Mouse (Mus musculus): ENCODE measurements at regions not wholly inside any gene's neighbourhood (a gene's known extent, or its start where the extent isn't known, plus 50 kb on each side); places are given as distances from the start of the nearest gene placed in this dataset.
A peak's percentile ranks its signal among the peaks of the same experiment; 100 is the strongest.

GRCm38 (mm10) chr9:120847649-120848048 is 81.4 kb upstream of the Ctnnb1 start:
- no peak for TF ChIP-seq CTCF (IDR thresholded peaks at IDR 0.05; ENCODE audit: low read depth)
- H3K27ac ChIP-seq (ENCODE audit: low read depth), result no peak overlapping the region
- H3K9ac ChIP-seq, result no peak overlapping the region
- 69% methylated on average over 5 of the region's 5 CpGs for WGBS
- no peak overlapping the region for H3K4me3 ChIP-seq (ENCODE audit: low read depth, low read length)
- no peaks in the 10 kb centered on the region for H3K4me1 ChIP-seq (ENCODE audit: insufficient read depth)
- no peaks in the 10 kb centered on the region for H3K36me3 ChIP-seq (ENCODE audit: insufficient read depth)
- H3K27me3 ChIP-seq (ENCODE audit: insufficient read depth, low read length), result no peaks in the 10 kb centered on the region
- H3K9me3 ChIP-seq (ENCODE audit: low read depth, low read length), result no peaks in the 10 kb centered on the region
- no peak for DNase-seq
- no peak overlapping the region for H3K4me2 ChIP-seq
- no peak for ATAC-seq (ENCODE audit: insufficient read depth)

- no peak for DNase-seq
- H3K27me3 ChIP-seq (ENCODE audit: insufficient read depth, low read length), result no peaks in the 10 kb centered on the region
- H3K9me3 ChIP-seq (ENCODE audit: low read depth, low read length), result no peaks in the 10 kb centered on the region
- no peak overlapping the region for H3K9ac ChIP-seq
- no peaks in the 10 kb centered on the region; the same call in 1 of the 2 replicates for H3K4me1 ChIP-seq (ENCODE audit: insufficient read depth)
- no peak overlapping the region for H3K4me3 ChIP-seq (ENCODE audit: low read depth, low read length)
- H3K4me2 ChIP-seq, result no peak overlapping the region
- 64% methylated on average over 2 of the region's 2 CpGs for WGBS
- no peaks in the 10 kb centered on the region for H3K36me3 ChIP-seq (ENCODE audit: insufficient read depth)
- ATAC-seq (ENCODE audit: insufficient read depth), result no peak
- no peak overlapping the region for H3K27ac ChIP-seq (ENCODE audit: low read depth)
- no peak for TF ChIP-seq CTCF (IDR thresholded peaks at IDR 0.05; ENCODE audit: low read depth)
Measured at GRCm38 (mm10) chr9:120848962-120849361, 80.1 kb upstream of the Ctnnb1 start.

GRCm38 (mm10) chr9:120850092-120850491 is 78.9 kb upstream of the Ctnnb1 start:
- Histone ChIP-seq H3K4me2 (no peak overlapping the region), H3K27ac (ENCODE audit: low read depth) (no peak overlapping the region), H3K9me3 (ENCODE audit: low read depth, low read length) (no peaks in the 10 kb centered on the region), H3K36me3 (ENCODE audit: insufficient read depth) (no peaks in the 10 kb centered on the region), H3K9ac (no peak overlapping the region), H3K4me3 (ENCODE audit: low read depth, low read length) (no peak overlapping the region), H3K4me1 (ENCODE audit: insufficient read depth) (no peaks in the 10 kb centered on the region; the same call in 1 of the 2 replicates), H3K27me3 (ENCODE audit: insufficient read depth, low read length) (no peaks in the 10 kb centered on the region)
- WGBS, result 34% methylated on average over 5 of the region's 5 CpGs
- DNase-seq, result no peak
- no peak for TF ChIP-seq CTCF (IDR thresholded peaks at IDR 0.05; ENCODE audit: low read depth)
- ATAC-seq (ENCODE audit: insufficient read depth), result no peak

GRCm38 (mm10) chr9:120851914-120852313 is 77.1 kb upstream of the Ctnnb1 start:
- no peaks in the 10 kb centered on the region; the same call in 1 of the 2 replicates for H3K4me1 ChIP-seq (ENCODE audit: insufficient read depth)
- no peak overlapping the region for H3K27ac ChIP-seq (ENCODE audit: low read depth)
- WGBS, result 73% methylated on average over 5 of the region's 5 CpGs

GRCm38 (mm10) chr9:120852572-120852971 is 76.4 kb upstream of the Ctnnb1 start:
- Histone ChIP-seq H3K9me3 (ENCODE audit: low read depth, low read length) (no peaks in the 10 kb centered on the region), H3K36me3 (ENCODE audit: insufficient read depth) (no peaks in the 10 kb centered on the region), H3K4me1 (ENCODE audit: insufficient read depth) (no peaks in the 10 kb centered on the region; the same call in 1 of the 2 replicates), H3K4me2 (no peak overlapping the region), H3K4me3 (ENCODE audit: low read depth, low read length) (no peak overlapping the region), H3K27ac (ENCODE audit: low read depth) (no peak overlapping the region), H3K27me3 (ENCODE audit: insufficient read depth, low read length) (no peaks in the 10 kb centered on the region), H3K9ac (no peak overlapping the region)
- DNase-seq (peak; percentile 40), ATAC-seq (ENCODE audit: insufficient read depth) (no peak)
- no peak for TF ChIP-seq CTCF (IDR thresholded peaks at IDR 0.05; ENCODE audit: low read depth)
- WGBS, result 52% methylated on average over 6 of the region's 6 CpGs

More at GRCm38 (mm10) chr9:120851914-120852313, 77.1 kb upstream of the Ctnnb1 start:
- no peak for TF ChIP-seq CTCF (IDR thresholded peaks at IDR 0.05; ENCODE audit: low read depth)
- Histone ChIP-seq H3K36me3 (ENCODE audit: insufficient read depth) (no peaks in the 10 kb centered on the region), H3K27me3 (ENCODE audit: insufficient read depth, low read length) (no peaks in the 10 kb centered on the region), H3K4me3 (ENCODE audit: low read depth, low read length) (no peak overlapping the region), H3K9me3 (ENCODE audit: low read depth, low read length) (no peaks in the 10 kb centered on the region), H3K9ac (no peak overlapping the region), H3K4me2 (no peak overlapping the region)
- ATAC-seq (ENCODE audit: insufficient read depth) (no peak), DNase-seq (no peak)

GRCm38 (mm10) chr9:120853032-120853597 is 75.9 kb upstream of the Ctnnb1 start:
- H3K27ac ChIP-seq (ENCODE audit: low read depth), result no peak overlapping the region
- no peak overlapping the region for H3K4me2 ChIP-seq
- H3K36me3 ChIP-seq (ENCODE audit: insufficient read depth), result no peaks in the 10 kb centered on the region
- 75% methylated on average over 8 of the region's 8 CpGs for WGBS
- no peak for ATAC-seq (ENCODE audit: insufficient read depth)
- no peaks in the 10 kb centered on the region; the same call in 1 of the 2 replicates for H3K4me1 ChIP-seq (ENCODE audit: insufficient read depth)
- no peak overlapping the region for H3K9ac ChIP-seq
- DNase-seq, result no peak
- no peaks in the 10 kb centered on the region for H3K9me3 ChIP-seq (ENCODE audit: low read depth, low read length)
- H3K27me3 ChIP-seq (ENCODE audit: insufficient read depth, low read length), result no peaks in the 10 kb centered on the region
- H3K4me3 ChIP-seq (ENCODE audit: low read depth, low read length), result no peak overlapping the region
- no peak for TF ChIP-seq CTCF (IDR thresholded peaks at IDR 0.05; ENCODE audit: low read depth)

GRCm38 (mm10) chr9:120854351-120854750 is 74.7 kb upstream of the Ctnnb1 start:
- Histone ChIP-seq H3K4me1 (ENCODE audit: insufficient read depth) (no peaks in the 10 kb centered on the region; the same call in 1 of the 2 replicates), H3K9me3 (ENCODE audit: low read depth, low read length) (no peaks in the 10 kb centered on the region), H3K36me3 (ENCODE audit: insufficient read depth) (no peaks in the 10 kb centered on the region), H3K4me2 (no peak overlapping the region), H3K27ac (ENCODE audit: low read depth) (no peak overlapping the region), H3K9ac (no peak overlapping the region), H3K4me3 (ENCODE audit: low read depth, low read length) (no peak overlapping the region), H3K27me3 (ENCODE audit: insufficient read depth, low read length) (no peaks in the 10 kb centered on the region)
- DNase-seq (no peak), ATAC-seq (ENCODE audit: insufficient read depth) (no peak)
- no peak for TF ChIP-seq CTCF (IDR thresholded peaks at IDR 0.05; ENCODE audit: low read depth)
- 76% methylated on average over 7 of the region's 7 CpGs for WGBS
